Mouse (Mus musculus): ENCODE data around the gene Ankrd65.

- no peak for TF ChIP-seq CTCF (IDR thresholded peaks at IDR 0.05; ENCODE audit: insufficient read depth, low read depth, low read length)
- TF ChIP-seq POLR2A (IDR thresholded peaks at IDR 0.05; ENCODE audit: insufficient read depth, low read depth, low read length): no peak
These were observed 3.5 kb downstream of the Ankrd65 start for GRCm38 (mm10) chr4:155793730-155794129.

Measured in olfactory bulb, adult 2 months (tissue).